Mouse (Mus musculus) hindbrain, embryonic 13.5 days (tissue): Measurements from ENCODE around the gene Bhlhe40. TPM values are rescaled to one million over a fixed set of nuclear protein-coding genes. Genes with fewer than 3 reads are reported as not detected.

Source experiments
- ATAC-seq: fragments of 200-750 bp; cut with Nextera tagmentation; 2 replicates; pipeline ENCODE4 v1.8.0; 2017; ENCODE audit warnings: moderate TSS enrichment; ENCODE audit not compliant: low FRiP score
- H3K27ac ChIP-seq: fragments of 300-500 bp; sonication (generic); 2 replicates; pipeline ENCODE4 v1.5.1; 2015; ENCODE audit warnings: inconsistent platforms, mild to moderate bottlenecking, moderate library complexity
- H3K27me3 ChIP-seq: fragments of 300-500 bp; sonication (generic); 2 replicates; pipeline ENCODE4 v1.6.1; 2015; ENCODE audit warnings: mild to moderate bottlenecking, inconsistent platforms
- H3K36me3 ChIP-seq: fragments of 300-500 bp; sonication (generic); 2 replicates; pipeline ENCODE4 v1.6.1; 2015; ENCODE audit warnings: mild to moderate bottlenecking, inconsistent platforms
- H3K4me1 ChIP-seq: fragments of 300-500 bp; sonication (generic); replicated peaks from 2 replicates; pipeline ENCODE4 v1.6.1; 2015; ENCODE audit warnings: inconsistent platforms
- H3K4me2 ChIP-seq: fragments of 300-500 bp; sonication (generic); 2 replicates; pipeline ENCODE4 v1.6.1; 2015; ENCODE audit warnings: inconsistent platforms, mild to moderate bottlenecking, moderate library complexity
- H3K4me3 ChIP-seq: fragments of 300-500 bp; sonication (generic); 2 replicates; pipeline ENCODE4 v1.5.1; 2015; ENCODE audit warnings: mild to moderate bottlenecking, inconsistent platforms
- H3K9ac ChIP-seq: fragments of 300-500 bp; sonication (generic); 2 replicates; pipeline ENCODE4 v1.6.1; 2015; ENCODE audit warnings: mild to moderate bottlenecking, inconsistent platforms
- H3K9me3 ChIP-seq: fragments of 300-500 bp; sonication (generic); 2 replicates; pipeline ENCODE4 v1.6.1; 2016; ENCODE audit warnings: inconsistent platforms
- WGBS: fragments of 180-500 bp; shearing (Covaris S2); methylation state at CpG from one replicate; pipeline ENCODE4 v1.1.7; 2015; 5-methylcytosine and 5-hydroxymethylcytosine counted together
- polyA plus RNA-seq: library from polyadenylated mRNA; unstranded; fragments of >200 nt; fragmentation: Nextera tagmentation; extraction: Ambion mirVana; gene quantifications from 2 replicates; pipeline ENCODE4 v1.2.1, GENCODE M21; 2015

Gene Bhlhe40
- polyA plus RNA-seq, 1 experiment from 2014 or later: 3.0 TPM

GRCm38 (mm10) chr6:108665587-108665986, 5.2 kb downstream of the Bhlhe40 start:
- Histone ChIP-seq H3K9me3 (no peaks in the 10 kb centered on the region), H3K9ac (no peak overlapping the region), H3K27ac (no peak overlapping the region), H3K36me3 (no peaks in the 10 kb centered on the region), H3K4me2 (no peak overlapping the region), H3K4me3 (no peak overlapping the region), H3K27me3 (peaks cover 44% of the 10 kb centered on the region), H3K4me1 (peaks cover 33% of the 10 kb centered on the region)
- 81% methylated on average over 5 of the region's 5 CpGs for WGBS
- ATAC-seq: no peak

- WGBS: 85% methylated on average over 12 of the region's 12 CpGs
Observed at GRCm38 (mm10) chr6:108666648-108667488, 6.4 kb downstream of the Bhlhe40 start.

GRCm38 (mm10) chr6:108667599-108668021, 7.2 kb downstream of the Bhlhe40 start:
- Histone ChIP-seq H3K4me3 (no peak overlapping the region), H3K9me3 (no peaks in the 10 kb centered on the region), H3K36me3 (no peaks in the 10 kb centered on the region), H3K9ac (no peak overlapping the region), H3K27ac (peak overlapping the region; percentile 55), H3K4me2 (peak overlapping the region; percentile 64), H3K4me1 (peaks cover 22% of the 10 kb centered on the region), H3K27me3 (peaks cover 26% of the 10 kb centered on the region; the same call in 1 of the 2 replicates)
- ATAC-seq: 0 out of 2 replicates have a peak, but pooled peaks have one; percentile 26
- WGBS: 11% methylated on average over 6 of the region's 6 CpGs

More at GRCm38 (mm10) chr6:108666648-108667488, 6.4 kb downstream of the Bhlhe40 start:
- no peak for ATAC-seq
- Histone ChIP-seq H3K4me3 (no peak overlapping the region), H3K9me3 (no peaks in the 10 kb centered on the region), H3K27me3 (peaks cover 33% of the 10 kb centered on the region), H3K36me3 (no peaks in the 10 kb centered on the region), H3K27ac (no peak overlapping the region), H3K9ac (no peak overlapping the region), H3K4me2 (no peak overlapping the region), H3K4me1 (peaks cover 22% of the 10 kb centered on the region)

- Histone ChIP-seq H3K9me3 (no peaks in the 10 kb centered on the region), H3K9ac (peak overlapping the region; percentile 72), H3K27ac (peak overlapping the region; percentile 55), H3K4me2 (peak overlapping the region; percentile 64), H3K4me3 (peak overlapping the region; percentile 37), H3K36me3 (no peaks in the 10 kb centered on the region), H3K27me3 (peaks cover 26% of the 10 kb centered on the region; the same call in 1 of the 2 replicates), H3K4me1 (peaks cover 16% of the 10 kb centered on the region)
- WGBS: under 1% methylated on average over 30 of the region's 30 CpGs
- peak; percentile 86 for ATAC-seq
Observed at GRCm38 (mm10) chr6:108668321-108668786, 7.9 kb downstream of the Bhlhe40 start.

- Histone ChIP-seq H3K9me3 (no peaks in the 10 kb centered on the region), H3K9ac (no peak overlapping the region), H3K4me2 (no peak overlapping the region), H3K36me3 (no peaks in the 10 kb centered on the region), H3K27me3 (peaks cover 17% of the 10 kb centered on the region; the same call in 1 of the 2 replicates), H3K4me1 (peaks cover 16% of the 10 kb centered on the region), H3K27ac (no peak overlapping the region), H3K4me3 (no peak overlapping the region)
- 91% methylated on average over 3 of the region's 3 CpGs for whole genome bisulfite sequencing
- no peak for ATAC-seq
Observed at GRCm38 (mm10) chr6:108670276-108670675, 9.8 kb downstream of the Bhlhe40 start.

GRCm38 (mm10) chr6:108670821-108671220, 10.4 kb downstream of the Bhlhe40 start:
- no peak overlapping the region for H3K4me3 ChIP-seq
- H3K4me1 ChIP-seq: peaks cover 16% of the 10 kb centered on the region
- H3K27me3 ChIP-seq: 0 out of 2 replicates have a peak, but pooled peaks cover 12% of the 10 kb centered on the region
- H3K9me3 ChIP-seq: no peaks in the 10 kb centered on the region
- ATAC-seq: no peak
- no peak overlapping the region for H3K4me2 ChIP-seq
- no peak overlapping the region for H3K27ac ChIP-seq
- 69% methylated on average over 3 of the region's 3 CpGs for WGBS
- no peaks in the 10 kb centered on the region for H3K36me3 ChIP-seq
- H3K9ac ChIP-seq: no peak overlapping the region

- Histone ChIP-seq H3K9me3 (no peaks in the 10 kb centered on the region), H3K27me3 (0 out of 2 replicates have a peak, but pooled peaks cover 10% of the 10 kb centered on the region), H3K9ac (no peak overlapping the region), H3K4me1 (peaks cover 16% of the 10 kb centered on the region), H3K27ac (no peak overlapping the region), H3K36me3 (no peaks in the 10 kb centered on the region), H3K4me2 (no peak overlapping the region), H3K4me3 (no peak overlapping the region)
- WGBS: 76% methylated on average over 8 of the region's 8 CpGs
- ATAC-seq: no peak
Observed at GRCm38 (mm10) chr6:108672094-108672493, 11.7 kb downstream of the Bhlhe40 start.

GRCm38 (mm10) chr6:108674221-108674620, 13.8 kb downstream of the Bhlhe40 start:
- 90% methylated on average over 2 of the region's 2 CpGs for WGBS

GRCm38 (mm10) chr6:108676783-108677340, 16.4 kb downstream of the Bhlhe40 start:
- Histone ChIP-seq H3K4me2 (no peak overlapping the region), H3K27me3 (no peaks in the 10 kb centered on the region), H3K4me1 (no peaks in the 10 kb centered on the region), H3K9me3 (no peaks in the 10 kb centered on the region), H3K27ac (no peak overlapping the region), H3K9ac (no peak overlapping the region), H3K36me3 (no peaks in the 10 kb centered on the region), H3K4me3 (no peak overlapping the region)
- 90% methylated on average over 9 of the region's 9 CpGs for WGBS
- ATAC-seq: no peak

More at GRCm38 (mm10) chr6:108674221-108674620, 13.8 kb downstream of the Bhlhe40 start:
- no peak for ATAC-seq
- Histone ChIP-seq H3K4me1 (no peaks in the 10 kb centered on the region), H3K27me3 (0 out of 2 replicates have a peak, but pooled peaks cover 4% of the 10 kb centered on the region), H3K27ac (no peak overlapping the region), H3K9ac (no peak overlapping the region), H3K36me3 (no peaks in the 10 kb centered on the region), H3K4me2 (no peak overlapping the region), H3K9me3 (no peaks in the 10 kb centered on the region), H3K4me3 (no peak overlapping the region)

GRCm38 (mm10) chr6:108677697-108678096, 17.3 kb downstream of the Bhlhe40 start:
- no peak for ATAC-seq
- H3K4me2 ChIP-seq: no peak overlapping the region
- H3K27ac ChIP-seq: no peak overlapping the region
- no peaks in the 10 kb centered on the region for H3K4me1 ChIP-seq
- H3K9me3 ChIP-seq: no peaks in the 10 kb centered on the region
- H3K4me3 ChIP-seq: no peak overlapping the region
- whole genome bisulfite sequencing: 83% methylated on average over 4 of the region's 4 CpGs
- H3K9ac ChIP-seq: no peak overlapping the region
- no peaks in the 10 kb centered on the region for H3K36me3 ChIP-seq
- H3K27me3 ChIP-seq: no peaks in the 10 kb centered on the region

GRCm38 (mm10) chr6:108678227-108678626, 17.8 kb downstream of the Bhlhe40 start:
- no peak for ATAC-seq
- Histone ChIP-seq H3K4me2 (no peak overlapping the region), H3K27ac (no peak overlapping the region), H3K9me3 (no peaks in the 10 kb centered on the region), H3K4me1 (no peaks in the 10 kb centered on the region), H3K27me3 (no peaks in the 10 kb centered on the region), H3K36me3 (no peaks in the 10 kb centered on the region), H3K9ac (no peak overlapping the region), H3K4me3 (no peak overlapping the region)
- WGBS: 67% methylated on average over 5 of the region's 5 CpGs

- no peak for ATAC-seq
- no peaks in the 10 kb centered on the region for H3K9me3 ChIP-seq
- no peak overlapping the region for H3K27ac ChIP-seq
- no peak overlapping the region for H3K4me2 ChIP-seq
- WGBS: 84% methylated on average over 7 of the region's 7 CpGs
- no peak overlapping the region for H3K4me3 ChIP-seq
- H3K9ac ChIP-seq: no peak overlapping the region
- H3K4me1 ChIP-seq: no peaks in the 10 kb centered on the region
- no peaks in the 10 kb centered on the region for H3K27me3 ChIP-seq
- H3K36me3 ChIP-seq: no peaks in the 10 kb centered on the region
Observed at GRCm38 (mm10) chr6:108680503-108680902, 20.1 kb downstream of the Bhlhe40 start.
